Mouse (Mus musculus) embryonic facial prominence, embryonic 13.5 days (tissue): ENCODE measurements around the gene Nupr1. TPM values are rescaled to one million over a fixed set of nuclear protein-coding genes. Genes with fewer than 3 reads are reported as not detected.
A peak's percentile ranks its signal among the peaks of the same experiment; 100 is the strongest.

ENCODE experiments used
- ATAC-seq: fragments of 200-750 bp; cut with Nextera tagmentation; 2 replicates; pipeline ENCODE4 v1.8.0; 2017; ENCODE audit warnings: low read depth; ENCODE audit not compliant: insufficient number of reproducible peaks, insufficient read depth, low FRiP score, low TSS enrichment
- H3K27ac ChIP-seq: fragments of 300-500 bp; sonication (generic); 2 replicates; pipeline ENCODE4 v1.5.1; 2015; ENCODE audit warnings: moderate library complexity, mild to moderate bottlenecking, inconsistent platforms
- H3K27me3 ChIP-seq: fragments of 300-500 bp; sonication (generic); 2 replicates; pipeline ENCODE4 v1.6.1; 2015; ENCODE audit warnings: mild to moderate bottlenecking, inconsistent platforms
- H3K36me3 ChIP-seq: fragments of 300-500 bp; sonication (generic); 2 replicates; pipeline ENCODE4 v1.6.1; 2015; ENCODE audit warnings: mild to moderate bottlenecking, inconsistent platforms
- H3K4me1 ChIP-seq: fragments of 300-500 bp; sonication (generic); 2 replicates; pipeline ENCODE4 v1.6.1; 2015; ENCODE audit warnings: inconsistent platforms
- H3K4me2 ChIP-seq: fragments of 300-500 bp; sonication (generic); 2 replicates; pipeline ENCODE4 v1.6.1; 2015; ENCODE audit warnings: moderate library complexity, mild to moderate bottlenecking, inconsistent platforms
- H3K4me3 ChIP-seq: fragments of 300-500 bp; sonication (generic); 2 replicates; pipeline ENCODE4 v1.5.1; 2015; ENCODE audit warnings: mild to moderate bottlenecking, inconsistent platforms
- H3K9ac ChIP-seq: fragments of 300-500 bp; sonication (generic); 2 replicates; pipeline ENCODE4 v1.6.1; 2015; ENCODE audit warnings: mild to moderate bottlenecking, inconsistent platforms
- H3K9me3 ChIP-seq: fragments of 300-500 bp; sonication (generic); 2 replicates; pipeline ENCODE4 v1.6.1; 2016; ENCODE audit warnings: inconsistent platforms
- WGBS: fragments of 180-500 bp; shearing (Covaris S2); methylation state at CpG from one replicate; pipeline ENCODE4 v1.1.7; 2015; ENCODE audit warnings: mixed read lengths; 5-methylcytosine and 5-hydroxymethylcytosine counted together
- polyA plus RNA-seq: library from polyadenylated mRNA; unstranded; fragments of >200 nt; fragmentation: Nextera tagmentation; extraction: Ambion mirVana; gene quantifications from 2 replicates; pipeline ENCODE4 v1.2.1, GENCODE M21; 2015

Nupr1 gene
- 5.5 and 6.1 TPM in 2 replicates for polyA plus RNA-seq

DNA sequence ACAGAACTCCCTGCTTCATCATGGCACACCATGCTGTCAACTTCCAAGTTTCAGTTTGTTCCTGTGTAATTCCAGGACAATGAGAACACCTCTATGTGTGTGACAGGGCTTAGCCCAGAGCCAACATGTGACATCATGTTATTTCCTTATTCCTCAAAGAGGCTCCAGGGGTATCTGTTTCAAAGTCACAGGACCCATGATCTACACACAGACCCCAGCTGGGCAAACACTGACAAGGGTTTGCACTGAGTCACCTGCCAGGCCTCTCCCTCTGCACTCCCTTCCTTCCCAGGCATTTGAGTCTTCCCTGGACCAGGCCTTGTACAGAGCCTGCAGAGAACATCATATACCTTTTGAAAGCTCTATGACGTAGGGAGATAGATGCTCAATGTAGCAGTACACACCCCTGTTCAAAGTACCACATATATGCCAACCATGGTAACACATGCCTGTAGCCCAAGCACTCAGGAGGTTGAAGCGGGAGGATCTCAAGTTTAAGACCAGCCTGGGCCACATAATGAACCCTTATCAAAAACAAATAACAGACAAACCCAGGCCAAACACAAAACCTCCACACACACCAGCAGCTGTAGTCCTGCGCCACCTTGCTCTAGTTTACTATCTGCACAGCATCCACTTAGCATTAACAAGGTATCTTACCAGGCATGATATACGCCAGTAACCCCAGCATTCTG is at the start of gene Nupr1:
Gene Nupr1, minus strand, starts transcription at position 38 of the 695 bp plus-strand sequence.
- H3K4me1 ChIP-seq, result peaks cover 7% of the 10 kb centered on the region; the same call in 1 of the 2 replicates
- no peak within 1 kb of the TSS for H3K4me2 ChIP-seq
- ATAC-seq, result no peak
- no peak within 1 kb of the TSS for H3K4me3 ChIP-seq
- 89% methylated on average over 4 of the region's 4 CpGs for WGBS
- no peaks in the 10 kb centered on the region for H3K9me3 ChIP-seq
- H3K27ac ChIP-seq, result no peak within 1 kb of the TSS
- no peak within 1 kb of the TSS for H3K9ac ChIP-seq
- no peaks in the 10 kb centered on the region for H3K27me3 ChIP-seq
- no peaks in the 10 kb centered on the region for H3K36me3 ChIP-seq

GRCm38 (mm10) chr7:126679683-126680082 is 49.0 kb upstream of the Nupr1 start:
- WGBS, result 92% methylated on average over 5 of the region's 5 CpGs
- H3K4me3 ChIP-seq, result no peak overlapping the region
- H3K36me3 ChIP-seq, result peaks cover 20% of the 10 kb centered on the region
- no peaks in the 10 kb centered on the region for H3K9me3 ChIP-seq
- no peak overlapping the region for H3K4me2 ChIP-seq
- H3K9ac ChIP-seq, result no peak overlapping the region
- no peak overlapping the region for H3K27ac ChIP-seq
- ATAC-seq, result no peak
- H3K27me3 ChIP-seq, result no peaks in the 10 kb centered on the region
- H3K4me1 ChIP-seq, result no peaks in the 10 kb centered on the region

- Histone ChIP-seq H3K36me3 (peaks cover 24% of the 10 kb centered on the region), H3K4me2 (no peak overlapping the region), H3K4me1 (no peaks in the 10 kb centered on the region), H3K9ac (no peak overlapping the region), H3K4me3 (no peak overlapping the region), H3K9me3 (no peaks in the 10 kb centered on the region), H3K27me3 (no peaks in the 10 kb centered on the region), H3K27ac (no peak overlapping the region)
- WGBS, result 83% methylated on average over 8 of the region's 8 CpGs
- ATAC-seq, result no peak
These were observed 48.1 kb upstream of the Nupr1 start for GRCm38 (mm10) chr7:126678545-126679341.

GRCm38 (mm10) chr7:126676631-126677220 is 46.1 kb upstream of the Nupr1 start:
- H3K4me2 ChIP-seq, result no peak overlapping the region
- H3K27me3 ChIP-seq, result no peaks in the 10 kb centered on the region
- no peak overlapping the region for H3K9ac ChIP-seq
- H3K36me3 ChIP-seq, result peaks cover 42% of the 10 kb centered on the region
- H3K9me3 ChIP-seq, result no peaks in the 10 kb centered on the region
- H3K27ac ChIP-seq, result no peak overlapping the region
- H3K4me3 ChIP-seq, result no peak overlapping the region
- no peaks in the 10 kb centered on the region for H3K4me1 ChIP-seq
- ATAC-seq, result no peak
- 79% methylated on average over 4 of the region's 4 CpGs for WGBS

GRCm38 (mm10) chr7:126676207-126676606 is 45.5 kb upstream of the Nupr1 start, which contains the start of gene Sult1a1:
Gene Sult1a1 (minus strand): TSS chr7:126676432.
- H3K36me3 ChIP-seq, result peaks cover 47% of the 10 kb centered on the region
- no peak for ATAC-seq

DNA sequence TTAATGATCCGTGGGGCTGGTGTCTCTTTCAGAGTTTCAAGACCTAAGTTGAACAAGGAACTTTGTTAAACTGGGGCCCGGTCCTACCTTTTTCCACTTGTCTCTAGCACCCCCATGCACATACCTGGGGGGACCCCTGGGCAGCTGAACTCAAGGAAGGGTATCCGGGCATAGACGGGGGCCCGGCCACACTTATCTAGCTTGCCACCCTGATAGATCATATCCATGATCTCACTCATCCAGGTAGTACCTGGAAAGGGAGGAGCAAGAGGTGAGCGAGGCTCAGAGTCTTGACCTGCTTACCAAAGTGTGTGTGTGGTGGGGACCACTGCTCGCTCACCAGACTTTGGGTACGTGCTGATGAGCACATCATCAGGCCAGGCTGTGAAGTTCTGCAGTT is 44.4 kb upstream of the Nupr1 start:
- peaks cover 49% of the 10 kb centered on the region for H3K36me3 ChIP-seq
- no peak overlapping the region for H3K4me3 ChIP-seq
- H3K9ac ChIP-seq, result no peak overlapping the region
- H3K27ac ChIP-seq, result no peak overlapping the region
- H3K27me3 ChIP-seq, result no peaks in the 10 kb centered on the region
- no peak for ATAC-seq
- WGBS, result 93% methylated on average over 8 of the region's 8 CpGs
- no peaks in the 10 kb centered on the region for H3K9me3 ChIP-seq
- H3K4me2 ChIP-seq, result no peak overlapping the region
- H3K4me1 ChIP-seq, result no peaks in the 10 kb centered on the region

More at GRCm38 (mm10) chr7:126676207-126676606, 45.5 kb upstream of the Nupr1 start, which contains the start of gene Sult1a1:
- Histone ChIP-seq H3K9me3 (no peaks in the 10 kb centered on the region), H3K27ac (no peak within 1 kb of the TSS), H3K9ac (no peak within 1 kb of the TSS), H3K27me3 (no peaks in the 10 kb centered on the region), H3K4me1 (no peaks in the 10 kb centered on the region), H3K4me3 (no peak within 1 kb of the TSS), H3K4me2 (no peak within 1 kb of the TSS)
- WGBS, result 69% methylated on average over 1 of the region's 1 CpGs

GRCm38 (mm10) chr7:126672111-126672510 is 41.5 kb upstream of the Nupr1 start:
- Histone ChIP-seq H3K36me3 (peaks cover 46% of the 10 kb centered on the region), H3K9me3 (no peaks in the 10 kb centered on the region), H3K4me1 (no peaks in the 10 kb centered on the region), H3K27ac (no peak overlapping the region), H3K27me3 (no peaks in the 10 kb centered on the region), H3K9ac (no peak overlapping the region), H3K4me3 (no peak overlapping the region), H3K4me2 (no peak overlapping the region)
- no peak for ATAC-seq
- 92% methylated on average over 9 of the region's 9 CpGs for WGBS

DNA sequence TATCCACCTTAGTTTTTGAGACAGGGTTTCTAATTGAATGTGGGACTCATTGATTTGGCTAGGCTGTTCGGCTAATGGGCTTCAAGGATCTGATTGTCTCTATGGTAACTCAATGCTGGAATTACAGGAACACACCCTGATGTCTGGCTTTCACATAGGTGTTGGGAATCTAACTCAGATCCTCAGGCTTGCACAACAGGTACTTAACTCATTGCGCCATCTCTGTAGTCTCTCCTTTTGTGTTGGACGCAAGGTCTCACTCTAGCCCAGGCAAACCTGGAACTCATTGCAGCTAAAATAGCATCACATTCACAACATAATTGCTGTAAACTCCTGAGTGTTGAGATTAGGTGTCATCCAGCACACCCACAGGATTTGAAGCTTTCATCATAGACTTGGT is 39.5 kb upstream of the Nupr1 start:
- Histone ChIP-seq H3K4me3 (no peak overlapping the region), H3K27me3 (no peaks in the 10 kb centered on the region), H3K4me1 (no peaks in the 10 kb centered on the region), H3K27ac (no peak overlapping the region), H3K9me3 (no peaks in the 10 kb centered on the region), H3K4me2 (no peak overlapping the region), H3K9ac (no peak overlapping the region), H3K36me3 (peaks cover 55% of the 10 kb centered on the region)
- ATAC-seq, result no peak
- WGBS, result 93% methylated on average over 3 of the region's 3 CpGs

DNA sequence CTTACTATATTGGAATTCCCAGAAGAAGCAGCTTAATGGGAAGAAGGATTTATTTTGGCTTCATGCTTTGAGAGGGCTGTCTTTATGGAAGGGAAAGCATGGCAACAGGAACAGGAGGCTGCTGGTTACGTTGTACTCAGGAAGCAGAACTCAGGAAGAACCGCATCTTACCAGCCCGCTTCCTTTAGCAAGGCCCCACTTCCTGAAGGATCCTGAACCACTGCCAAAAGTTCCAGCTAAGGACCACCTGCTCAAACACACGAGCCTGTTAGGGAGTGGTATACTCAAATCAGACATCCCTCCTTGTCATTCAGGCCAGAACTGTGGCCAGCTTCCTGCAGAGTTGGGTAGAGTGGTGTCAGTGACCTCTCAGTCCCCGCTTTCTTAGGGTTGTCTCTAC is 37.8 kb upstream of the Nupr1 start:
- peak overlapping the region; percentile 51; the same call in 1 of the 2 replicates for H3K27ac ChIP-seq

GRCm38 (mm10) chr7:126667495-126668090 is 36.9 kb upstream of the Nupr1 start:
- Histone ChIP-seq H3K27ac (peak overlapping the region; percentile 51; the same call in 1 of the 2 replicates), H3K36me3 (peaks cover 54% of the 10 kb centered on the region), H3K4me1 (no peaks in the 10 kb centered on the region), H3K4me2 (no peak overlapping the region), H3K27me3 (no peaks in the 10 kb centered on the region), H3K4me3 (no peak overlapping the region), H3K9ac (no peak overlapping the region), H3K9me3 (no peaks in the 10 kb centered on the region)
- no peak for ATAC-seq
- WGBS, result 89% methylated on average over 9 of the region's 9 CpGs

More for the DNA sequence above, 37.8 kb upstream of the Nupr1 start:
- H3K4me1 ChIP-seq, result no peaks in the 10 kb centered on the region
- 83% methylated on average over 5 of the region's 5 CpGs for WGBS
- H3K9ac ChIP-seq, result 0 out of 2 replicates have a peak overlapping the region, but pooled peaks have one; percentile 8
- H3K36me3 ChIP-seq, result peaks cover 63% of the 10 kb centered on the region
- no peaks in the 10 kb centered on the region for H3K27me3 ChIP-seq
- H3K9me3 ChIP-seq, result no peaks in the 10 kb centered on the region
- ATAC-seq, result no peak
- no peak overlapping the region for H3K4me2 ChIP-seq
- no peak overlapping the region for H3K4me3 ChIP-seq

DNA sequence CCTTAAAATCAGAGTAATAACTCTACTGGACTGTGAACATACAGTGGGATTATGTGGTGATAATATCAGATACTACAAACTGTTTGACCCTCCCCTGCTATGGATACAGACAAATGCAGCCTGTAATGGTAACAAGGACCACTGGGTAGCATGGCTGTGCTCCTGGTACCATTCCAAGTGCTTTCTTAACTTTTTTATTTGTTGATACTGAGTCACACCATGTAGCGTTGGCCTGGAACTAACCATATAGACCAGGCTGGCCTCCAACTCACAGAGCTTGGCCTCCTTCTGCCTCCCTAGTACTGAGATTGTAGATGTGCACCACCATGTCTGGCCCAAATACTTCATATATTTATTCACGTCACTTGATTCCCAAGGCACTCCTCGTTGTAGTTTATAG is 34.6 kb upstream of the Nupr1 start:
- ATAC-seq, result no peak
- Histone ChIP-seq H3K9me3 (no peaks in the 10 kb centered on the region), H3K27ac (no peak overlapping the region), H3K4me1 (no peaks in the 10 kb centered on the region), H3K9ac (no peak overlapping the region), H3K4me2 (no peak overlapping the region), H3K36me3 (peaks cover 40% of the 10 kb centered on the region), H3K4me3 (no peak overlapping the region), H3K27me3 (no peaks in the 10 kb centered on the region)
- 96% methylated on average over 3 of the region's 3 CpGs for WGBS
